30 mouse cellular contexts compared by ENCODE assay signal in the genomic region with DNA sequence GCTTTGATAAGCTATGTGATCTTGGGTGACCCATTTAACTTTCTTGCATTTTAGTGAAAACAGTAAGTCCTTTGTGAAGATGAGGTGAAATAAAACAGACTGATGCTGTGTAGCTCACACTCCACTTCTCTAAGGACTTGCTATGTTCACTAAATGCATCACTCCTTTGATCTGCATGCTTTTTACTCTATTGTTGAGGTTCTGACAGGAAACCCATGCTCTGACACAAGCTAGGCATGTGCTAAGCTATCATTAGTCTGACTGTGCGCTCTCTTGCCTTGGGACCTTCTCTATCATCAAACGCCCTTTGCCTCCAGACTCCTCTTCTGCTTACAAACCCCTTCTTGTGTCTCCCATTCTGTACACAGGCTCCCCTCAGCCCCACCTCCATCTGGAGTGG. TPM values are rescaled to one million over a fixed set of nuclear protein-coding genes. Genes with fewer than 3 reads are reported as not detected.
DNase-seq lines count a peak whose midpoint lies in the region; ATAC-seq and TF ChIP-seq lines count a peak whose summit lies in the region.
"Had no signal": no experiment of that assay in that cellular context is flagged by ENCODE, and none has a peak within 500 bp of the region (broad histone marks: within the 10 kb centered on the region; RNA-seq: fewer than 3 reads in every experiment).

No protein-coding gene starts in this region.

- WGBS in hindbrain, embryonic 12.5 days, result 94% methylated on average over 2 of the region's 2 CpGs

- H3K36me3 ChIP-seq in ES-E14 (ENCODE audit: control insufficient read depth, insufficient read depth, low read length, poor library complexity, severe bottlenecking), result no peaks in the 10 kb centered on the region
- no peaks in the 10 kb centered on the region for H3K36me3 ChIP-seq in hindbrain, embryonic 12.5 days
- H3K36me3 ChIP-seq: embryonic facial prominence, embryonic 10.5 days; embryonic facial prominence, embryonic 13.5 days; heart, embryonic 12.5 days; heart, embryonic 15.5 days; hindbrain, embryonic 10.5 days; hindbrain, embryonic 15.5 days; intestine, embryonic 15.5 days had no signal

- DNase-seq in CD4-positive, CD25-positive, alpha-beta regulatory T cell, adult 2 months (ENCODE audit: low read depth, low spot score), result peak; percentile 24
- peak; percentile 70 for DNase-seq in CD4-positive helper T cell, adult 2 months (ENCODE audit: low read depth, low spot score)
- no peak for DNase-seq in ES-E14 (ENCODE audit: low read depth, low spot score)
- peak; percentile 41 for DNase-seq in induced T-regulatory cell, adult 2 months (ENCODE audit: low read depth)
- no peak for DNase-seq in cerebellum, adult 8-10 months
- DNase-seq in thymus, postnatal 0 days (ENCODE audit: low spot score), result no peak
- DNase-seq: adrenal gland, adult 2 months; adrenal gland, postnatal 14 days; cerebellum, adult 11 months; cerebellum, adult 2 months; cerebellum, postnatal 10 days; cerebellum, postnatal 36 days; embryo, embryonic 11 days; gastrocnemius, postnatal 25 days; heart, postnatal 10 days; heart, postnatal 36 days; kidney, adult 11 months had no signal

- H3K27ac ChIP-seq in ES-E14 (ENCODE audit: insufficient read depth, low read depth, low read length, poor library complexity, severe bottlenecking), result peak overlapping the region; percentile 37; the same call in 1 of the 2 replicates
- no peak overlapping the region for H3K27ac ChIP-seq in hindbrain, embryonic 12.5 days
- H3K27ac ChIP-seq: embryonic facial prominence, embryonic 10.5 days; embryonic facial prominence, embryonic 13.5 days; forebrain, embryonic 13.5 days; heart, embryonic 15.5 days; hindbrain, embryonic 10.5 days; hindbrain, embryonic 15.5 days; intestine, embryonic 15.5 days had no signal

- no peak overlapping the region for H3K4me3 ChIP-seq in ES-E14 (ENCODE audit: insufficient read depth in 1 of 2, low read depth in 1 of 2, low read length in 2 of 2, poor library complexity in 1 of 2, severe bottlenecking in 1 of 2)
- H3K4me3 ChIP-seq in hindbrain, embryonic 12.5 days, result no peak overlapping the region
- H3K4me3 ChIP-seq: embryonic facial prominence, embryonic 10.5 days; embryonic facial prominence, embryonic 13.5 days; erythroblast, embryonic 14.5 days; forebrain, embryonic 13.5 days; heart, embryonic 12.5 days; heart, embryonic 15.5 days; hindbrain, embryonic 10.5 days; hindbrain, embryonic 15.5 days; intestine, embryonic 15.5 days had no signal

- peaks cover 4 to 6% of the 10 kb centered on the region in 2 experiments; a peak in 3 of 4 replicates for H3K4me1 ChIP-seq in ES-E14 (ENCODE audit: control insufficient read depth in 2 of 2, insufficient read depth in 2 of 2, low read length in 2 of 2, poor library complexity in 1 of 2)
- no peaks in the 10 kb centered on the region for H3K4me1 ChIP-seq in hindbrain, embryonic 12.5 days
- H3K4me1 ChIP-seq: embryonic facial prominence, embryonic 10.5 days; embryonic facial prominence, embryonic 13.5 days; forebrain, embryonic 13.5 days; heart, embryonic 12.5 days; heart, embryonic 15.5 days; hindbrain, embryonic 10.5 days; hindbrain, embryonic 15.5 days; intestine, embryonic 15.5 days had no signal

- no peaks in the 10 kb centered on the region for H3K27me3 ChIP-seq in hindbrain, embryonic 12.5 days
- H3K27me3 ChIP-seq: forebrain, embryonic 13.5 days; intestine, embryonic 15.5 days; Patski had no signal

- no peak for ATAC-seq in CD4-positive, CD25-positive, alpha-beta regulatory T cell, adult 4 months
- ATAC-seq in hindbrain, embryonic 12.5 days (ENCODE audit: low FRiP score), result no peak
- ATAC-seq: forebrain, embryonic 13.5 days; forebrain, embryonic 16.5 days; intestine, embryonic 15.5 days; Patski had no signal

- in situ Hi-C loops in ES-E14 (cut with MboI; ENCODE audit: low sequenced_read_pairs in 2 of 2, unreplicated experiment in 2 of 2), result no loop called here

- no peak overlapping the region for H3K9ac ChIP-seq in ES-E14 (ENCODE audit: insufficient read depth, low read depth, low read length, poor library complexity, severe bottlenecking)
- H3K9ac ChIP-seq in hindbrain, embryonic 12.5 days, result no peak overlapping the region
- H3K9ac ChIP-seq: embryonic facial prominence, embryonic 13.5 days; forebrain, embryonic 13.5 days; heart, embryonic 12.5 days; heart, embryonic 15.5 days; hindbrain, embryonic 15.5 days; intestine, embryonic 15.5 days had no signal

- no peaks in the 10 kb centered on the region for H3K9me3 ChIP-seq in ES-E14 (ENCODE audit: control insufficient read depth, insufficient read depth, low read depth, low read length)
- no peaks in the 10 kb centered on the region for H3K9me3 ChIP-seq in hindbrain, embryonic 12.5 days (replicated peaks)
- H3K9me3 ChIP-seq: embryonic facial prominence, embryonic 10.5 days; embryonic facial prominence, embryonic 13.5 days; forebrain, embryonic 13.5 days; heart, embryonic 12.5 days; heart, embryonic 15.5 days; hindbrain, embryonic 10.5 days; hindbrain, embryonic 15.5 days; intestine, embryonic 15.5 days had no signal

- H3K4me2 ChIP-seq in hindbrain, embryonic 12.5 days (replicated peaks), result no peak overlapping the region
- H3K4me2 ChIP-seq: embryonic facial prominence, embryonic 13.5 days; forebrain, embryonic 13.5 days; heart, embryonic 12.5 days; heart, embryonic 15.5 days; hindbrain, embryonic 15.5 days; intestine, embryonic 15.5 days had no signal

TF ChIP-seq in ES-E14, 5 proteins besides CTCF, POLR2A, EP300 and RAD21:
- TF ChIP-seq ZNF384 (IDR thresholded peaks at IDR 0.05; ENCODE audit: low read depth, low read length) (no peak), MAFK (IDR thresholded peaks at IDR 0.05; ENCODE audit: insufficient read depth, low read depth, low read length) (no peak), HCFC1 (IDR thresholded peaks at IDR 0.05; ENCODE audit: borderline replicate concordance, insufficient read depth, low read length) (no peak), CHD2 (IDR thresholded peaks at IDR 0.05; ENCODE audit: low read depth, low read length) (no peak)

RNA-seq across cellular contexts. Expression of gene Fbxo47, which starts 21.6 kb away (rescaled TPM):
- under 1 TPM; 0.34 to 0.65 TPM for polyA plus RNA-seq in CD4-positive, CD25-positive, alpha-beta regulatory T cell, adult 4 months (2017; shearing (Covaris generic))
- total RNA-seq in ES-E14 (2012; rRNA removed), result 2.2 and 4.1 TPM in 2 replicates
- polyA plus RNA-seq in thymus, postnatal 0 days (2015; fragmentation: Nextera tagmentation; extraction: Ambion mirVana), result 0.70 and 0.75 TPM in 2 replicates
- 0.65 and 0.82 TPM in 2 replicates for polyA plus RNA-seq in hindbrain, embryonic 12.5 days (2016; fragmentation: Nextera tagmentation; extraction: Ambion mirVana)
- polyA plus RNA-seq: adrenal gland, adult 2 months; erythroblast, embryonic 14.5 days had no signal

Comparison
In these comparisons a context has a peak if more than half of its experiments do, and no peak if none do; other contexts are left out.
1. DNase-seq: peak in CD4-positive, CD25-positive, alpha-beta regulatory T cell, adult 2 months (single experiment), CD4-positive helper T cell, adult 2 months (single experiment) and induced T-regulatory cell, adult 2 months (single experiment); none in ES-E14 (single experiment), cerebellum, adult 8-10 months (single experiment) and thymus, postnatal 0 days (single experiment).